Mouse (Mus musculus) heart, adult 9 months (tissue): Measurements from ENCODE around the gene Zfp599.
"Not testable (repeated sequence)": the region's sequence is repeated elsewhere in the genome, so short reads cannot be mapped to it uniquely, and the experiment has no call there.

Experiments
- DNase-seq, 2 experiments: peaks; one replicate each; pipeline ENCODE4 v3.0.0; 2022; ENCODE audit warnings: low spot score in 2 of 2

Gene Zfp599

GRCm38 (mm10) chr9:22259184-22260091 lies at the start of gene Zfp599:
Gene Zfp599, minus strand, starts transcription at chr9:22259895.
- peak; percentile 35 to 50 for DNase-seq

DNA sequence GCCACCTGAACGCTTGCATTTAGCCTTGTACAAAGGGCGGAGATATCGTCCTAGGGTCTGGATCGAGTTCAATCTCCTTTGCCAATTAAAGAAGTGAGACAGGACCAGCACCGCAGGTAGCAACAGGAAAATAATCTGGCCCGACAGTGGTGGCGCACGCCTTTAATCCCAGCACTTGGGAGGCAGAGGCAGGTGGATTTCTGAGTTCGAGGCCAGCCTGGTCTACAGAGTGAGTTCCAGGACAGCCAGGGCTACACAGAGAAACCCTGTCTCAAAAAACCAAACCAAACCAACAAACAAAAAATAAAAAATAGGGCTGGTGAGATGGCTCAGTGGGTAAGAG lies 48.2 kb upstream of the Zfp599 start:
- DNase-seq: not testable (repeated sequence)

- peak; percentile 92 to 93 for DNase-seq
Observed at GRCm38 (mm10) chr9:22307156-22307919, 47.6 kb upstream of the Zfp599 start, which contains the start of gene Zfp810. Gene Zfp810, minus strand, starts transcription at chr9:22307648.

DNA sequence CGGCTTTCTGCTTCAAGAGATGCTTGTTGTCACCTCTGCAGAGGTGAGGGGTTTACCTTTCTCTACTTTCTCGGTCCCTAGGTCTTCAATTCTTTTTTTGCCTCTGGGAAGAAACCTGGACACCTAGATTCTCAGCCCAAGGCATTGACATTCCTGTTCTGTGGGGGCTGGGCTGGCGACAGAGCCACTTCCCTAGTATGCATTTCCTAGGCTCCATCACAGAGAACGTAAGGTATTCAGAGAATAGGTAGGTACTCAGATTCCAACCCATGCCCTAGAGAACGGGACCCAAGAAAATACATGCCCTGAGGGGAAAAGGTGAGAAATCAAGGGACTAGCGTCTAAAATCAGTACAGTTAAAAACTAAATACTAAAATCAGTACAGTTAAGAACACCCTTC lies 47.0 kb upstream of the Zfp599 start:
- DNase-seq: no peak

DNA sequence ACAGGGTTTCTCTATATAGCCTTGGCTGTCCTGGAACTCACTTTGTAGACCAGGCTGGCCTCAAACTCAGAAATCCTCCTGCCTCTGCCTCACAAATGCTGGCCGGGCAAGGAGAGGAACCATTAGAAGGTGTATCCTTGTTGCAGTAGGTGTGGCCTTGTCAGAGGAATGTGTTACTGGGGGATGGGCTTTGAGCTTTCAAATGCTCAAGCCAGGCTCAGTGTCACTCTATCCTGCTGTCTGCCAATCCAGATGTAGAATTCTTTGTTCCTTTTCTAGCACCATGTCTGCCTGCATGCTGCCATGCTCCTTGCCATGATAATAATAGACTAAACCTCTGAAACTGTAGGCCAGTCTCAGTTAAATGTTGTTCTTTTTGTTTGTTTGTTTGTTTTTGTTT lies 42.5 kb upstream of the Zfp599 start:
- DNase-seq: no peak

GRCm38 (mm10) chr9:22278733-22279132 lies 19.0 kb upstream of the Zfp599 start:
- no peak for DNase-seq

GRCm38 (mm10) chr9:22268886-22269285 lies 9.2 kb upstream of the Zfp599 start:
- no peak for DNase-seq

DNA sequence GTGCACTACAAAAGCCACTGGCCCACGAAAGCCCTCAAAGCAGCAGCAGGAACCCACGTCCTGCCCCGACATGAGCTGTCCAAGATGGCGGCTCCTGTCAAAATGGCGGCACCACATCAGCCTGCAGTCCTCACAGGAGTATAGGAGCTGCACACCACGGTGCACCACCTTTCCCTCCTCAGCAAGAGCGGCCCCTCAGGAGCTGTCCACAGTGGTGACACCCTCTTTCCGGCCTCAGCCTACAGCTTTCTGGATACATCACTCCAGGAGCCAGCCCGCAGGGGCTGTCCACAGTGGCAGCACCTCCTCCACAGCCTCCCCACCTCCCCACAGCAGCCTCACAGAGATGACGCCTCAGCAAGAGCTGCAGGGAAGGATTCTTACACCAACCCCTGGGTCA lies 2.9 kb upstream of the Zfp599 start:
- DNase-seq: no peak

DNA sequence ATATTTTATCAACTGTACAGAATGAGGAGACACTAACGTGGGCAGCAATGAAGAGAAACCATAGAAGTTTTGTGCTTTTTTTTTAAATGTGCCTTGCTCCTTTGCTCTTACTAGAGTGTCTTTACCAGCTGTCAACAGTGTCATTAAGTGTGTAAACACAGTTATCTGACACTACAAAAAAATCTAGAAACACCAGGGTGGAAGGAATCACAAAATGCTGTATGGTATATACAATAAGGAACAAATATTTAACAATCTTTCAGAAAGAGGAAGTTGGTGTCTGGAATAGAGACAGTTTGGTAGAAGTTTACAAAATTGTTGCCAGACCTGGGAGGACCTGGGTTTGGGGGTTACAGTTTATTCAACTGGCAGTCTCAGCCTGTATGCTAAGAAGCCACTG lies 1.9 kb upstream of the Zfp599 start:
- DNase-seq: no peak

DNA sequence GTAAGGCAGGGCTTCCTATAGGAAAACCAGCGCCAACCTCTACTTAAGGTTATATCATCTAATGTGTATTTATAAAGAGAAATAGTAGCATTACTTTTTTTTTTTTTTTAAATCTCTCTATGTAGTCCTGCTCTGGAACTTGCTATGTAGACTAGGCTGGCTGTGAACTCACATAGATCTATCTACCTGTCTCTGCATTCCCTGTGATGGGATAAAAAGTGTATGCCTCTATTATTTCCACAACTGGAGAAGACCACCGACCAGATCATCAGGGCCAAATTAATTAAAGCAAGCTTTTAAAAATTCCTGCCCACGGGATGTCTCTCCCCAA lies 362 bp upstream of the Zfp599 start:
- DNase-seq: no peak

GRCm38 (mm10) chr9:22258784-22259183 lies 911 bp downstream of the Zfp599 start:
- DNase-seq: no peak

DNA sequence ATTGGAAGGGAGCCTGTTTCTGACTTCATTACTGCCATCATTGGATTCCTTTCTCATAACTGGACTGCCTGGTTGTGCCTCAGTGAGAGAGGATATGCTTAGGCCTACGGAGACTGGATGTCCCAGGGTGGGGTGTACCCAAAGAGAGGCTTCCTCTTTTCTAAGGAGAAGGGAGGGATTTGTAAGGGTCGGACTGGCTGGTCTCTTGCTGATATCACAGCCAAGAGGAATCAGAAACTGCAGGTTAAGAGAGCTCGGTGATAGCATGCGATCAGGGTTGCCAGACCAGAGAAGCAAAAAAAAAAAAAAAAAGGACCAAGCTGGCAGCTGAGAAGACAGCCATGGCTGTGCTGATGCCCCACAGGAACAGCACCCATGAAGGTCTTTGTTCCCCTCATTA lies 3.1 kb downstream of the Zfp599 start:
- no peak for DNase-seq

DNA sequence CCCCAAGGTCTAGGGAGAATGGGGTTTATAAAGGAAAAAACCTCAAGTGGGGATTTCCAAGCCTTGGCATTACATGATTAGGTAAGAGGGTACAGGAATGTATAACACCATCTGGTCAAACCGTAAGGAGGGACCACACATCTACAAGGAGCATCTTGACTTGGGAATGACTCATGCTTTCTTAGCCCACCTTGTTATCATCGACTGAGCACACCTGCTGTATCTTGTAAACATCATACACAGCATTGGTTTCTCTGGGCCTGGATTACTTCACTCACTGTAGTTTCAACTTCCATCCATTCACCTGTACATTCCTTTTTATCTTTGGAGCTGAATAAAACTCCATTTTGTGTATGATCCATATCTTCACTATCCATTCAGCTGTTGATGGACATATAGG lies 15.5 kb downstream of the Zfp599 start:
- DNase-seq: no peak

DNA sequence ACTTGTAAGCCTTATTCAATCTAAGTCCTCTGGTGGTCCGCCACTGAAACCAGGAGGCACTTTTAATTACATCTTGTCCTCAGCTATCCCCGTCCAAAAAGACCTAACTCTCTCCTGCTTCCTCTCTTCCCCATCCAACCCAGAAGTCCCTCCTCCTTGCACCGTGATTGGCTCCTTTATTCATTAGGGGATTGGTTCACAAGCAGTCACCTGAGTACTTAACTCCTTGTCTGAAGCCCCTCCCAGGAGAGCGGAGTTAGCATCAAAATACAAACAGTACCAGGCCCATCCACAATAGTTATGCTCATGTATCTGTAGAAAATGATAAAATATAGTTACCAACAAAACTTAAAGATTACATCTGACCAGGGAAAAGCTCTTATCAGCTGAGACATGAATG lies 19.7 kb downstream of the Zfp599 start:
- DNase-seq: no peak

GRCm38 (mm10) chr9:22230556-22230955 lies 29.1 kb downstream of the Zfp599 start:
- DNase-seq: no peak

DNA sequence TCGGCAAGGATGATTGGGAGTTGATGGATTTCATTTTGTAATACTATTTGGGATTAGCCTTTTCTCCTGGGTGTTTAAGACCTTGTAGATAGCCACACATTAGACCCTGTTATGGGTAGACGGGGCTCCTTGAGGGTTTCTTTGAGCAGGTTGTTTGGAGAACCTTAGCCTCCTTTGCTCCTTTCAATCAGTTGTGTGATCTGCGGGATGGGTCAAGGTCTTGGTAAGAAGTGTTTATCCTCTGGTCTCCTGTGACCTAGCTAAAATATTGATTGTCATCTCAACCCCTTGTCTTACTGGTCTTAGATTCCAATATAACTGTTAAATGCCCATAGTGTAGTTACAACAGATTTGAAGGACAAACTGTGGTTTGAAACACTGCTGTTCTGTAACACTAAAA lies 29.6 kb downstream of the Zfp599 start:
- no peak for DNase-seq

- DNase-seq: no peak
Observed at GRCm38 (mm10) chr9:22229386-22230026, 30.2 kb downstream of the Zfp599 start.

- DNase-seq: peak; percentile 76 to 79
Observed at GRCm38 (mm10) chr9:22226846-22227245, 32.8 kb downstream of the Zfp599 start.

DNA sequence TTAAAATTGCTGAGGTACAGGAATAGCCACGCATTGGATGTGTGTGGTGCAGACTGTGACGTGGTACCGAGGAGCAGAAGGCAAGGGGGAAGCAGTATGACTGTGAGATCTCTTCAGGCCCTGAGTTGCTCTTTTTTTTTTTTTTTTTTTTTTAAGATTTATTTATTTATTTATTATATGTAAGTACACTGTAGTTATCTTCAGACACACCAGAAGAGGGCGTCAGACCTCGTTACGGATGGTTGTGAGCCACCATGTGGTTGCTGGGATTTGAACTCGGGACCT lies 33.4 kb downstream of the Zfp599 start:
- not testable (repeated sequence) for DNase-seq

DNA sequence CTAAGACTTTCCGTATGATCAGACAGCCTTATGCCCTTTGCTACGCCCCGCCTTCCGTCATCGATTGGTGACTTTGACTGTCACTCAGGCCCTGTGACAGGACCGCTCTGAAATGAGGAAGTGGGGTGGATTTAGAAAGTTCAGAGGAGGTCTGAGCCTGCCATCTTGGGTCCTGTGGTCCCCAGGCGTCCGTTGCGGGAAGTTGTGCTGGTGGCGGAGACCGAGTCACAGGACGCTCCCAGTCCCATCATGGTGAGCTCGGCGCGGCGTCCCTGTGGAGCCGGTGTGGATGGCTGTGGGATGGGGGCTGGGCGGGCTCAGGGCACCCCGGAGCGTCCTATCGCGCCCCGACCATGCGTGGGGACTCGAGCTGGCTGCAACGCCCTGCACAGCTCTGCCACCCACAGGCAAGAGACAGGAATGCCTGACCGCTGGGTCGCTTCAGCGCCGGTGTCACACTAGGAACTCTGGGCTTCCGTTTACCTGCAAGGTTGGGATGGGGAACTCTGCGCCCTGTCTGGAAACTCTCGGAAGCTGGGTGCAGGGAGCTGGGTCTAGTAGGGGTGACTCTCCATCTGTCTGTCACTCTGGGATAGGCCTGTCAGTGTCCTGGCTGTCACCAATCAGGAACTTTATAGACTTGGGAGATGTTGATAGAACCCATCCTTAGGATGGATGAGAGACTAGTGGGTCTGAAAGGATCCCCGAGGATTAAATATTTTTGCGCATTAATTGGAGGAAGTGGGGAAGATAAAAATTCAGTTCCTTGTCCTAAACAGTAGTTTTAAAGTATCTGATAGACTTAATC lies 33.9 kb downstream of the Zfp599 start, which contains the start of gene Zfp809:
TSS of gene Zfp809 (plus strand) at position 134 of the 808 bp plus-strand sequence.
- DNase-seq: peak; percentile 98 to 99

DNA sequence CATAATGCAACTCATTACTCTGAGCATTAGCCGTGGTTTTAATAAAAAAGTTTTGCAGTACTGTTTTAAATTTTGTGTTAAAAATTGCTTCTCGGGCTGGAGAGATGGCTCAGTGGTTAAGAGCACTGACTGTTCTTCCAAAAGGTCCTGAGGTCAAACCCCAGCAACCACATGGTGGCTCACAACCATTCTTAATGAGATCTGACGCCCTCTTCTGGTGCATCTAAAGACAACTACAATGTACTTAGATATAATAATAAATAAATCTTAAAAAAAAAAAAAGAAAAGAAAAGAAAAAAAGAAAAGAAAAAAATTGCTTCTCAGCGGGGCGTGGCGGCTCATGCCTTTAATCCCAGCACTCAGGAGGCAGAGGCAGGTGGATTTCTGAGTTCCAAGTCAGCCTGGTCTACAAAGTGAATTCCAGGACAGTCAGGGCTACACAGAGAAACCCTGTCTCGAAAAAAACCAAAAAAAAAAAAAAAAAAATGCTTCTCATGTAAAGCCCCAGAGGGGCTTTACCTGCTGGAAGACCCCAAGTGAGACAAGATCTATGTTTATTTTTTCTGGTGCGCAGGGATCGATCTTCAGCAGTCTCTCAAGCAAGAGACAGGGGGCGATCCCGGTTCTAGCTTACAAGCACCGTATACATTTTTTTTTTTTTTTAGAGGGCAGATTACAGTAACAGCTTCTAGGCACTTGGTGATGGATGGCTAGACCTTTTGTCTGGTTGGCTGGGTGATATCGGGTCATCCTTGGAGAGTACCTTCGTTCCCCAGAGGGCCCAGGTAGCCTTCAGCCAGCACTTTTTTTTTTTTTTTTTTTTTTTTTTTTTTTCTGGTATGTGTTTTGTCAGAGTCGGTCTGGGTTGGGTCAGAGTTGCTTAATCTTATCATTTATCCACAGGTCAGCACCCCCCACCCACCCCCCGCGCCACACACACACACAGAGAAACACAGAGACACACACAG lies 34.9 kb downstream of the Zfp599 start:
- DNase-seq: no peak
